Mouse (Mus musculus) intestine, postnatal 0 days (tissue): Measurements from ENCODE around the gene Sept14. TPM values are rescaled to one million over a fixed set of nuclear protein-coding genes. Genes with fewer than 3 reads are reported as not detected.
"Not testable (repeated sequence)": the region's sequence is repeated elsewhere in the genome, so short reads cannot be mapped to it uniquely, and the experiment has no call there.

Experiments used
- ATAC-seq: fragments of 200-750 bp; cut with Nextera tagmentation; 2 replicates; pipeline ENCODE4 v1.8.0; 2017; ENCODE audit warnings: mild to moderate bottlenecking, moderate TSS enrichment, moderate library complexity
- H3K27ac ChIP-seq: fragments of 300-500 bp; sonication (generic); 2 replicates; pipeline ENCODE4 v1.5.1; 2014; ENCODE audit warnings: mild to moderate bottlenecking, low read depth, low read length, moderate library complexity
- H3K27me3 ChIP-seq: fragments of 300-500 bp; sonication (generic); replicated peaks from 2 replicates; pipeline ENCODE4 v1.6.1; 2014; ENCODE audit warnings: low read length, mixed read lengths; ENCODE audit not compliant: control insufficient read depth, insufficient read depth
- H3K36me3 ChIP-seq: fragments of 300-500 bp; sonication (generic); 2 replicates; pipeline ENCODE4 v1.6.1; 2014; ENCODE audit warnings: mild to moderate bottlenecking, moderate library complexity; ENCODE audit not compliant: control insufficient read depth, insufficient read depth
- H3K4me1 ChIP-seq: fragments of 300-500 bp; sonication (generic); replicated peaks from 2 replicates; pipeline ENCODE4 v1.6.1; 2014; ENCODE audit warnings: antibody characterized with exemption, low read length, mixed read lengths; ENCODE audit not compliant: control insufficient read depth, insufficient read depth
- H3K4me2 ChIP-seq: fragments of 300-500 bp; sonication (generic); replicated peaks from 2 replicates; pipeline ENCODE4 v1.6.1; 2014; ENCODE audit warnings: low read depth, mild to moderate bottlenecking, moderate library complexity
- H3K4me3 ChIP-seq: fragments of 300-500 bp; sonication (generic); 2 replicates; pipeline ENCODE4 v1.5.1; 2014; ENCODE audit warnings: low read depth, low read length
- H3K9ac ChIP-seq: fragments of 300-500 bp; sonication (generic); 2 replicates; pipeline ENCODE4 v1.6.1; 2014; ENCODE audit warnings: mild to moderate bottlenecking, low read depth, low read length
- H3K9me3 ChIP-seq: fragments of 300-500 bp; sonication (generic); 2 replicates; pipeline ENCODE4 v1.6.1; 2016; ENCODE audit warnings: mixed run types; ENCODE audit not compliant: control insufficient read depth
- CTCF ChIP-seq: sonication (generic); IDR thresholded peaks from 2 replicates; pipeline ENCODE4 v1.5.1; 2016; ENCODE audit warnings: low read depth, mild to moderate bottlenecking, control low read depth, antibody characterized with exemption, moderate library complexity
- WGBS: fragments of 180-500 bp; shearing (Covaris S2); extraction: QIAGEN DNeasy Blood & Tissue Kit; methylation state at CpG from one replicate; pipeline ENCODE4 v1.1.7; 2014; 5-methylcytosine and 5-hydroxymethylcytosine counted together
- polyA plus RNA-seq: library from polyadenylated mRNA; unstranded; fragments of >200 nt; fragmentation: Nextera tagmentation; extraction: Ambion mirVana; gene quantifications from 2 replicates; pipeline ENCODE4 v1.2.1, GENCODE M21; 2015

Gene Sept14
- polyA plus RNA-seq, 1 experiment from 2014 or later: not detected

DNA sequence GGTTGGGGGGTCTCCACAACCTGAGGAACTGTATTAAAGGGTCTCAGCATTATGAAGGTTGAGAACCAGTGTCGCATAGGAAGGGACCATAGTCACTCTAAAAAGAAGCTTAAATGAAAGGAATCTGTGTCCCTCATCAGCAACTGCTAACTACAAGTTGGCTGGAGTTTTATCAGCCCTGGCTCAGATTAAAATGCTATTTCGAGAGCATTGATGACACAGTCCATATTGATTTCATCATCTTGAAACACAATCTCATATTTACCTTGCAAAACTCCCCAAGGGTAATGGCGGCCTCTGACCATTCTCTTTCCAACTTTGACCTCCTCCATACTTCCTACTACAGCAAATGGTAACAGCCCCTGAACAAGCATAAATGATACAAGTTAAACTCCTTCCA, 17.8 kb downstream of the Sept14 start:
- ATAC-seq: no peak
- Histone ChIP-seq H3K4me3 (no peak overlapping the region), H3K9ac (no peak overlapping the region), H3K27ac (no peak overlapping the region), H3K36me3 (no peaks in the 10 kb centered on the region), H3K9me3 (no peaks in the 10 kb centered on the region), H3K27me3 (no peaks in the 10 kb centered on the region), H3K4me1 (no peaks in the 10 kb centered on the region), H3K4me2 (no peak overlapping the region)
- no peak for TF ChIP-seq CTCF
- 68% methylated on average over 3 of the region's 3 CpGs for WGBS

DNA sequence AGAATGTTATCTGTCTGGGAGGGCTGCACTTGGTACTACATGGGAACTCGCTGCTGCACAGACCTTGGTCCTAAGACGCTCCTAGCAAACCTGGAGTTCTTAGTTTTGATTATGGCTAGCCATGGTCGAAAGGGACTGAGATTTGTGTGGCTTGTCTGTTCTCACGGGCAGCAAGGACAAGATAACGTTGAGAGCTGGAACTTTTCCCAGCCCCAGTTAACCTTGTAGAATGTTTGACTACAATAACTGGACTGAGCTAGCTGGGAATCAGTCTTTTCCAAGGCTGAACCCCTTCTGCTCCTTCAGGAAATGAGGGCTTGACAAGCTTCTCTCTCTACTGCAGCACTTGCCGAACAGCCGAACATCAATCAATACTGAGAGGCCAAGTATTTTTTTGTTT, 20.7 kb downstream of the Sept14 start:
- no peaks in the 10 kb centered on the region for H3K36me3 ChIP-seq
- no peak overlapping the region for H3K4me3 ChIP-seq
- no peaks in the 10 kb centered on the region for H3K27me3 ChIP-seq
- no peaks in the 10 kb centered on the region for H3K9me3 ChIP-seq
- H3K4me2 ChIP-seq: no peak overlapping the region
- 78% methylated on average over 7 of the region's 7 CpGs for WGBS
- H3K9ac ChIP-seq: no peak overlapping the region
- ATAC-seq: no peak
- TF ChIP-seq CTCF: no peak
- H3K27ac ChIP-seq: no peak overlapping the region
- no peaks in the 10 kb centered on the region for H3K4me1 ChIP-seq

DNA sequence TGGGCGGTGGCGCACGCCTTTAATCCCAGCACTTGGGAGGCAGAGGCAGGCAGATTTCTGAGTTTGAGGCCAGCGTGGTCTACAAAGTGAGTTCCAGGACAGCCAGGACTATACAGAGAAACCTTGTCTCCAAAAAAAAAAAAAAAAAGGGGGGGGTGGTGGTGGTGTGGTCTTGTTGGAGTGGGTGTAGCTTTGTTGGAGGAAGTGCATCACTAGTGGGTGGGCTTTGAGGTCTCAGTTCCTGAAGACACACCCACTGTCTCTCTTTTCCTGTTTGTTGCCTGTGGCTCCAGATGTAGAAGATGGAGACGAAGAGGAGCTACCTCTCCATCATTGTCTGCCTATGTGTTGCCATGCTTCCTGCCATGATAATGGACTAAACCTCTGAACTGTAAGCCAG, 23.2 kb downstream of the Sept14 start:
- not testable (repeated sequence) for H3K27me3 ChIP-seq, H3K9ac ChIP-seq, H3K4me3 ChIP-seq, H3K4me2 ChIP-seq, H3K27ac ChIP-seq, ATAC-seq, H3K9me3 ChIP-seq, H3K36me3 ChIP-seq, H3K4me1 ChIP-seq
- 91% methylated on average over 5 of the region's 5 CpGs for WGBS

DNA sequence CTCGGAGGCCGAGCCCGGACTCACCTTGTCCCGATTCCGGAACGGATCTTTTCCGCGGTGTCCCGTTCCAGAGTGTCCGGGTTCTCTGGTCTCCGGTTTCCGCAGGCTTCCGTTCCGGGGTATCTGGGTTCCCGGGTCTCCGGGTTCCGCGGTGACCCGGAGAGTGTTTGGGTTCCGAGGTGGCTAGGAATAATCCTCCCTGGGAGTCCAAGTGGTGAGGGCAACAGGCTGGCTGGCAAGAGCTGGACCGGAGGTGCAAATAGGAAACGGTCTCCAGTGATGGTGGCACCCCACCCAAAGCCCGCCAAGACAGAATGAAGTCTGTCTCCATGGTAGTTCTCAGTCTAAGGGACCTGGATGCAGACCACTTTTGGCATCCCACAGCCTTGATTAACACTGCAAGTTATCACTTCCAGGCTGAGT, 38.3 kb downstream of the Sept14 start, which contains the start of gene Zfp11:
Gene Zfp11, minus strand, starts transcription at position 64 of the 423 bp plus-strand sequence.
- H3K36me3 ChIP-seq: no peaks in the 10 kb centered on the region
- peak within 1 kb of the TSS; percentile 60; the same call in 1 of the 2 replicates for H3K27ac ChIP-seq
- H3K4me1 ChIP-seq: no peaks in the 10 kb centered on the region
- peaks cover 5% of the 10 kb centered on the region; the same call in 1 of the 2 replicates for H3K9me3 ChIP-seq
- peak within 1 kb of the TSS; percentile 88 for H3K9ac ChIP-seq
- ATAC-seq: peak; percentile 92
- TF ChIP-seq CTCF: no peak
- H3K4me3 ChIP-seq: peak within 1 kb of the TSS; percentile 92
- 2% methylated on average over 23 of the region's 23 CpGs for WGBS
- H3K4me2 ChIP-seq: peak within 1 kb of the TSS; percentile 80
- no peaks in the 10 kb centered on the region for H3K27me3 ChIP-seq

DNA sequence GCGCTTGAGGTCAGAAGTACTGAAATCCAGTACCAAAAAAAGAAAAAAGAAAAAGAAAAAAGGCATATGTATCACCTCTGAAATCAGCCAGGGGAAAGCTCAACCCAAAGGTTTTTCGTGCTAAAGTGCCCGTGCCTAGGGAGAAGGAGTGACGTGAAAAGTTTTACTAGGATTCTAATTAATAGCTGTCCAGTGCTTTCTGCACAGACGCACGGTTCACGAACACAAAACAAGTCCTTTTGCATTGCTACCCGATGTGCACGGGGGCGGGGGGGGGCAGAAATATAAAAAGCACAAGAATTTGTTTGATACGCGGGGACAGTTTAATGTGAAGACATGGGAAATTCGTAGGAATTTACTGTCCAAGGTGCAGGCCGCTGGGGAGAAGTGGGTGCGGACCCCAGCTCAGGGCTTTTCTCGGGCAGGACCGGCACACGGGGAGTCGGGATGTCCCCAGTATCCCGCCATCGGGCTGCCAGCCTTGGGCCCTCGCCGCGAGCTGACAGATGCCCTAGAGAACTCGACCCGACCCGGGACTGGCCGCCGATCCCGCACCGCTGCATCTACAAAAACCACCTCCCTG, 38.8 kb downstream of the Sept14 start:
- ATAC-seq: no peak; the same call in 1 of the 2 replicates
- Histone ChIP-seq H3K27ac (peak overlapping the region; percentile 60; the same call in 1 of the 2 replicates), H3K27me3 (no peaks in the 10 kb centered on the region), H3K4me2 (peak overlapping the region; percentile 80), H3K36me3 (no peaks in the 10 kb centered on the region), H3K4me3 (peak overlapping the region; percentile 92), H3K9me3 (no peaks in the 10 kb centered on the region; the same call in 1 of the 2 replicates), H3K9ac (peak overlapping the region; percentile 88), H3K4me1 (no peaks in the 10 kb centered on the region)
- no peak for TF ChIP-seq CTCF
- under 1% methylated on average over 31 of the region's 31 CpGs for WGBS

DNA sequence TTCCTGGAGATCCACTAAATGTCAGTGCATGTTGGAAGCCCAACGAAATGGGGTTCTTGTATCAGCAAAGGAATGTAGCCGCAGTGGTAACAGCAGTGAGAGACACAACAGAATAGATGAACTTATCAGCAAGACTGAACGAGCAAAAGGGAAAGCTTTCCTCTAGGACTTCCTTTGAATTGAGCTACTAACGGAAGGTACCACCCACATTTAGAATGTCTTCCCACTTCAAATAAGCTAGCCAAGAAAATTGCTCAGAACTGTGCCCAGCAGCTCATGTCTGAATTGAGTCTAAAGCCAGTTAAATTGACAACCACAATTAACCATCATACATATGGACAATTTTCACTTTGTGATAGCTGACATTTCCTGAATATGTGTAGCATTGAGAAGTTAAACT, 40.5 kb downstream of the Sept14 start:
- WGBS: 87% methylated on average over 4 of the region's 4 CpGs
- H3K4me3 ChIP-seq: no peak overlapping the region
- H3K4me1 ChIP-seq: no peaks in the 10 kb centered on the region
- H3K27ac ChIP-seq: no peak overlapping the region
- H3K4me2 ChIP-seq: no peak overlapping the region
- no peaks in the 10 kb centered on the region for H3K36me3 ChIP-seq
- ATAC-seq: no peak
- no peak for TF ChIP-seq CTCF
- H3K9ac ChIP-seq: no peak overlapping the region
- no peaks in the 10 kb centered on the region for H3K9me3 ChIP-seq
- H3K27me3 ChIP-seq: no peaks in the 10 kb centered on the region
